Mouse (Mus musculus) hindbrain, embryonic 12.5 days (tissue): Measurements from ENCODE around the gene Fndc9. TPM values are rescaled to one million over a fixed set of nuclear protein-coding genes. Genes with fewer than 3 reads are reported as not detected.
A peak's percentile ranks its signal among the peaks of the same experiment; 100 is the strongest.

Source experiments
- ATAC-seq: fragments of 200-750 bp; cut with Nextera tagmentation; 2 replicates; pipeline ENCODE4 v1.8.0; 2017; ENCODE audit warnings: moderate TSS enrichment; ENCODE audit not compliant: low FRiP score
- H3K27ac ChIP-seq: fragments of 300-500 bp; sonication (generic); 2 replicates; pipeline ENCODE4 v1.5.1; 2016; ENCODE audit warnings: mild to moderate bottlenecking
- H3K27me3 ChIP-seq: fragments of 300-500 bp; sonication (generic); 2 replicates; pipeline ENCODE4 v1.6.1; 2016; ENCODE audit warnings: mild to moderate bottlenecking
- H3K36me3 ChIP-seq: fragments of 300-500 bp; sonication (generic); 2 replicates; pipeline ENCODE4 v1.6.1; 2016; ENCODE audit warnings: mild to moderate bottlenecking
- H3K4me1 ChIP-seq: fragments of 300-500 bp; sonication (generic); 2 replicates; pipeline ENCODE4 v1.6.1; 2016
- H3K4me2 ChIP-seq: fragments of 300-500 bp; sonication (generic); replicated peaks from 2 replicates; pipeline ENCODE4 v1.6.1; 2016; ENCODE audit warnings: mild to moderate bottlenecking
- H3K4me3 ChIP-seq: fragments of 300-500 bp; sonication (generic); 2 replicates; pipeline ENCODE4 v1.5.1; 2016; ENCODE audit warnings: mild to moderate bottlenecking
- H3K9ac ChIP-seq: fragments of 300-500 bp; sonication (generic); 2 replicates; pipeline ENCODE4 v1.6.1; 2016; ENCODE audit warnings: mild to moderate bottlenecking, moderate library complexity
- H3K9me3 ChIP-seq: fragments of 300-500 bp; sonication (generic); replicated peaks from 2 replicates; pipeline ENCODE4 v1.6.1; 2016; ENCODE audit warnings: mild to moderate bottlenecking
- WGBS: fragments of 180-500 bp; shearing (Covaris S2); methylation state at CpG from one replicate; pipeline ENCODE4 v1.1.7; 2016; 5-methylcytosine and 5-hydroxymethylcytosine counted together
- polyA plus RNA-seq: library from polyadenylated mRNA; unstranded; fragments of >200 nt; fragmentation: Nextera tagmentation; extraction: Ambion mirVana; gene quantifications from 2 replicates; pipeline ENCODE4 v1.2.1, GENCODE M21; 2016

Fndc9 gene
- polyA plus RNA-seq, 1 experiment from 2014 or later: 1.1 TPM

DNA sequence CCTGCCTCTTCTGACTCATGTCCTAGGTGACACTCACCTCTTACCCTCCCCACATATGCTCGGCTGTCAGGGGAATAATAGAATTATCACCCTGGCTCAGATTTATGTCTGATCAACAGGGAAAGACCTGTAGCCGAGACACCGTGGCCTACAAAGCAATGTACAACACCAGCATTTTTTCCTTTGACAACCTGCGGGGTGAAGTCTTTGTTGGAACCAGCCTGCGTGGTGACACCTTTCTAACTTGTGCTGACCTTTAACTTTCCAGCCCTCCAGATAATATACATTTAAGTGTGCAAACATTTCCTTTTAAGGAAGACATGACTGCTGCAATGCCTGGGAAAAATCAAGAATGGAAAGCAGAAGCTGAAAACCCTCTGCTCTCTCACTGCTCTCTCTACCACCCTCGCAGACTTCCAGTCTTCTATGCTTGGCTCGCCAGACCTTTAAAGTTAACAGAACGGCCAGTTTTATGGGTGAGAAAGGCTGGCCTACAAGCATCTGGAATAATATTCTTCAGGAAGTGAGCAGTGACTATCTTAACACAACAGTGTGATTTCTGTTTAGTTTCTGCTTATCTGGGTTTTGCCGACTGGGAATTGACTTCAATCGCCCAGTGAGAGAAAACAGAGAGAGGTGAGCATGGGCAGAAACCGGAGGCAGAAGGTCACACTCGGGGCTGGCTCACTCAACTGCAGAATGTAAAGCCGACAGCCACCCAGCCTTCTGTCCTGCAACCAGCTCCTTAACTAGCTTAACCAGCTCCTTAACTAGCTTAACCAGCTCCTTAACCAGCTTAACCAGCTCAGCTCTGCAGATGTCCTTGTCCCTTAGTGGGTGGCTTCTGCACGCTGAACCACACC, 20.7 kb upstream of the Fndc9 start:
- Histone ChIP-seq H3K4me2 (no peak overlapping the region), H3K27ac (peak overlapping the region; percentile 1), H3K36me3 (peaks cover 5% of the 10 kb centered on the region), H3K9ac (no peak overlapping the region), H3K4me1 (peaks cover 32% of the 10 kb centered on the region), H3K27me3 (no peaks in the 10 kb centered on the region), H3K4me3 (no peak overlapping the region), H3K9me3 (no peaks in the 10 kb centered on the region)
- ATAC-seq: no peak
- WGBS: 60% methylated on average over 14 of the region's 14 CpGs

DNA sequence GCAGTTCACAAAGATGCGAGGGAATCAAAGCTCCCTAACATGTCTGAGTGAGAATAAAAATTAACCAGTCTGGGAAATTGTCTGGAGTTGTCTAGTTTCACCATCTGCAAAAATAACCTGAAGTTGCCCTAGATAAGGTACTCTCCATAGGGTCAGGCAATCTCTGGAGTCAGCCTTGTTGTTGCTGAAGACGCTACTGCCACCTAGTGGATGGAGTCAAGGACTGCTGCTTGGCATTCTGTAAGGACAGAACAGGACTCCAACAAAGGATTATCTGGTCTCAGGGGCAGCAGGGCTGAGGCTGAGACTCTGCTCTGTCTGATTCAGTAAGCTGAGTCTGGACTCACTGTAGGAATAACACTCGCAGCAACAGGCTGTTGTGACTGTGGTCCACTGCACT, 20.0 kb upstream of the Fndc9 start:
- WGBS: 26% methylated on average over 3 of the region's 3 CpGs
- H3K9ac ChIP-seq: no peak overlapping the region

DNA sequence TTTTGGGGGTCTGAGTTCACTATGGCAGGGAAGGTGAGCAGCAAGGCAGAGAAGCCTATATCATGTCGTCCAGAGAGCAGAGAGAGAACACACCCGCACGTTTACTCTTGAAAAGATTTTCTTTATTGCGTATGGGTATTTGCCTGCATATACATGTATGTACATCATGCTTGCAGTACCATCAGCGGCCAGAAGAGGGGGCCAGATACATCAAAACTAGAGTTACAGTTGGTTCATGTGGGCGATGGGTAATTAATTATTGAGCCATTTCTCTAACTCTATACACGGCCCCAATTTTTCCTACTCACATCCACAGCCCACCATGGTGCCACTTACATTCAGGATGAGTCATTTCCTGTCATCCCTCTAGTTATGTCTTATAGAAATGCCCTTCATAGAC, 18.7 kb upstream of the Fndc9 start:
- H3K9me3 ChIP-seq: no peaks in the 10 kb centered on the region
- peaks cover 39% of the 10 kb centered on the region for H3K4me1 ChIP-seq
- 79% methylated on average over 7 of the region's 7 CpGs for WGBS
- no peak overlapping the region for H3K4me2 ChIP-seq
- no peak overlapping the region for H3K9ac ChIP-seq
- peaks cover 19% of the 10 kb centered on the region for H3K36me3 ChIP-seq
- no peaks in the 10 kb centered on the region for H3K27me3 ChIP-seq
- no peak overlapping the region for H3K27ac ChIP-seq
- ATAC-seq: no peak
- H3K4me3 ChIP-seq: no peak overlapping the region

More for the DNA sequence above, 20.0 kb upstream of the Fndc9 start:
- peaks cover 7% of the 10 kb centered on the region for H3K36me3 ChIP-seq
- peaks cover 38% of the 10 kb centered on the region for H3K4me1 ChIP-seq
- no peaks in the 10 kb centered on the region for H3K27me3 ChIP-seq
- H3K4me3 ChIP-seq: no peak overlapping the region
- 0 out of 2 replicates have a peak overlapping the region, but pooled peaks have one; percentile 3 for H3K27ac ChIP-seq
- peak; percentile 74 for ATAC-seq
- no peak overlapping the region for H3K4me2 ChIP-seq
- no peaks in the 10 kb centered on the region for H3K9me3 ChIP-seq

DNA sequence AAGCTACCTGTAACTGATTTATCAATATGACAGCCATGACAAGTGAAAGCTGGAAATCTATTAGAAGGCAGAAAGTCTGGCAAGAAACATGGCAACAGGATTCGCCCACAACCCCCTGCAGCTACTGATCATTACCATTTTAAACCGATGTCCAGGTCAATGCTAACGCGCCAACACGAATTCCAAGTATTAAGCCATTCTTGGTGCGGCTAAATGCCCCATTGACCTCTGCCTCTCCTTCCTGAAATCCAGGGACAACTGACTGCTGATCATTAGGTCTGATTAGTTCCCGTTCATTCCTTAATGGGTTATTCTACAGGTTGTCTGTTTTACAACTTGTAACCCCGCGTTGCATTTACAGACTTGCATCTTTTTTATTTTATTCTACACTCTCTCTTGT, 17.6 kb upstream of the Fndc9 start:
- Histone ChIP-seq H3K4me1 (peaks cover 38% of the 10 kb centered on the region), H3K9ac (no peak overlapping the region), H3K9me3 (no peaks in the 10 kb centered on the region), H3K36me3 (peaks cover 24% of the 10 kb centered on the region), H3K27me3 (no peaks in the 10 kb centered on the region), H3K4me3 (no peak overlapping the region), H3K4me2 (no peak overlapping the region), H3K27ac (peak overlapping the region; percentile 89)
- no peak for ATAC-seq
- 80% methylated on average over 9 of the region's 9 CpGs for WGBS

DNA sequence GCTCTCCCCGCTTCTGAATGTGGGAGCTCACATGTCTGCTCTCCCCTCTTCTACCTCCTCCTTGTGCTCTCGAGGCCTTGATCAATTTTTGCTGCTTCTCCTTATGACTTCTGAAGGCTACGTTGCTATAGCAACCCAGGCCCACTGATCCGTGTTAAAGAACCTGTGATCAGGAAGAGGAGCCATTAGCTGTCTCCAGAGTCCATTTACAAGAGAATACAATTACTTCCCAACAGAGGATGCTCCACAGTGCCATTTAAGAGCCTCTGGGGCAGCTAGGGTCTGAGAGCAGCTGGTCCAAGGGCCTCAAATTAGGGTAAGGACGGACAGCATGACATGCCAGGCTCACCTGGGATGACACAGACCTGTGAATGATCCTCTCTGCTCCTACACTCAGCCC, 16.7 kb upstream of the Fndc9 start:
- H3K4me2 ChIP-seq: no peak overlapping the region
- no peak overlapping the region for H3K9ac ChIP-seq
- H3K4me3 ChIP-seq: no peak overlapping the region
- 23% methylated on average over 5 of the region's 5 CpGs for WGBS
- peaks cover 29% of the 10 kb centered on the region for H3K36me3 ChIP-seq
- H3K4me1 ChIP-seq: peaks cover 38% of the 10 kb centered on the region
- no peaks in the 10 kb centered on the region for H3K9me3 ChIP-seq
- H3K27ac ChIP-seq: peak overlapping the region; percentile 89
- ATAC-seq: peak; percentile 75
- H3K27me3 ChIP-seq: no peaks in the 10 kb centered on the region

DNA sequence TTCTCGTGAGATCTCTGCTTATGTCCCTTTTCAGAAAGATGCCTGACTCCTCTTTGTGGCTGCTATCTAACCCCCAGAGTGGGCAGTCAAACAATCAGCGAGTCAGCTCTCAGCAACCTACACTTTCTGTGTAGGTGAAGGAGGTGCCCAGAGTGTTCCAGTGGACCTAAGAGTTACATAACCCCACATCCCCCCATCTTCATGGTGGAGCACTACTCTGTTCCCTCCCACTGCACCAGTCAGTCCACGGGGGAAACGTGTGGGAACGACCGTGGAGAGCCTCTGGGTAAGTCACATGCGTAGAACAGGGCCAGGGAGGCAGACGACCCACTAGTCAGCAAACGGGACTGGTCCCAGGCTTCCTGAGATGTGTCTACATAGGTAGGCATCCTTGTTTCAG, 16.0 kb upstream of the Fndc9 start:
- peaks cover 38% of the 10 kb centered on the region for H3K4me1 ChIP-seq
- no peaks in the 10 kb centered on the region for H3K27me3 ChIP-seq
- peaks cover 36% of the 10 kb centered on the region for H3K36me3 ChIP-seq
- 72% methylated on average over 9 of the region's 9 CpGs for WGBS
- H3K9me3 ChIP-seq: no peaks in the 10 kb centered on the region
- H3K4me3 ChIP-seq: no peak overlapping the region
- ATAC-seq: no peak
- no peak overlapping the region for H3K9ac ChIP-seq
- H3K4me2 ChIP-seq: no peak overlapping the region
- H3K27ac ChIP-seq: peak overlapping the region; percentile 89

DNA sequence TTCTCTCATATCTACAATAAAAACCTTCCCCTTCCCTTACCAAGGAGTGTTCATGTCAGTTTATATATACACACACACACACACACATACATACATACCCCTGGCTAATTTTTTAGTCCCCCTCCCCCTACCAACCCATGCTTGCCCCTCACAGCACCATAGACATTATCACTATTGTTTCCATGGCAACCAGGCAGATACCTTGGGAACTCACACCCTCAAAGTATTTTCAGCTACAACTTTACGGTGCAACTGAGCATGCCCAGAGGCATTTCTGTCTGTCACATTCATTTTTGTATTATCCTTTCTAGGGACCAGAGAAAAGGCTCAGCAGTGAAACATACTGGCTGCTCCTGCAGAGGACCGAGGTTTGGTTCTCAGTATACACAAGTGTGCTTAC, 15.1 kb upstream of the Fndc9 start:
- Histone ChIP-seq H3K9ac (no peak overlapping the region), H3K36me3 (peaks cover 36% of the 10 kb centered on the region)

DNA sequence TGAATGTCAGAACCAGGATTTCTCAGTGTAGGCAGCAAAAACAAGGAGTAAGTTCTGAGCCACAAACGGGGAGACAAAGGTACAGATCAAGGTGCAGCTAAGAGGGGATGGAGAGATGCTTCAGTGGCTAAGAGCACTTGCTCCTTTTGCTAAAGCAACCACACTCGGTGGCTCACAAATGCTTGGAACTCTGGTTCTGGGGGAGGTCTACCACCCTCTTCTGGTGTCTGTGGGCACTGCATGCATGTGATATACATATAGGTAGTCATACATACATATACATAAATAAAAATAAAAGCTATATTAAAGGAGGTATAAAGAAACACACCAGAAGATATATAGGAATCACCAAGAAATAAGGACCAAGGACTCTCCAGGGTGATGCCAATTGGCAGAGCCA, 11.8 kb upstream of the Fndc9 start:
- Histone ChIP-seq H3K27ac (no peak overlapping the region), H3K4me1 (peaks cover 22% of the 10 kb centered on the region), H3K4me2 (no peak overlapping the region), H3K36me3 (peaks cover 36% of the 10 kb centered on the region), H3K27me3 (no peaks in the 10 kb centered on the region), H3K4me3 (no peak overlapping the region), H3K9ac (no peak overlapping the region), H3K9me3 (no peaks in the 10 kb centered on the region)
- ATAC-seq: no peak
- WGBS: 67% methylated on average over 2 of the region's 2 CpGs

More for the DNA sequence above, 15.1 kb upstream of the Fndc9 start:
- 84% methylated on average over 2 of the region's 2 CpGs for WGBS
- Histone ChIP-seq H3K4me1 (peaks cover 34% of the 10 kb centered on the region), H3K9me3 (no peaks in the 10 kb centered on the region), H3K27me3 (no peaks in the 10 kb centered on the region), H3K4me3 (no peak overlapping the region), H3K27ac (0 out of 2 replicates have a peak overlapping the region, but pooled peaks have one; percentile 7), H3K4me2 (no peak overlapping the region)
- ATAC-seq: no peak

DNA sequence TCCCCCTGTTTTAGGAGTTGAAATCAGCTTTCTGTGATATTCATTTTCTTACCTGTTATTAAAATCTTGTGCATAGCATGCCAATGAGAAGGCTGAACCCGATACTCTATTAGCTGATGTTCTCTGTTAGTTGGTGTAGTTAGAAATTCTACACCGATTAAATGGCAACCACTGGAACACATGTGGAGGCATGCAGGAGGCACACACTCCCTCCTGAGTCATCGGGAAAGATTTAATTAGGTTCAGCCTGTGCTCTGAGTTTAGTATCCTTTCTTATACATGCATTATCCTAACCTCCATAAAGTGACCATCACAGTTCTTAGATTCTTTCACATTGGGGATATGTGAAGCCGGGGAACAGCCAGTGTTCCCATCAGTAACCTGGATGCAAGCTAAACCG, 10.0 kb upstream of the Fndc9 start:
- H3K4me3 ChIP-seq: no peak overlapping the region
- no peak overlapping the region for H3K9ac ChIP-seq
- WGBS: 83% methylated on average over 5 of the region's 5 CpGs
- no peak overlapping the region for H3K27ac ChIP-seq
- H3K36me3 ChIP-seq: peaks cover 42% of the 10 kb centered on the region
- peaks cover 6% of the 10 kb centered on the region; the same call in 1 of the 2 replicates for H3K4me1 ChIP-seq
- H3K27me3 ChIP-seq: no peaks in the 10 kb centered on the region
- ATAC-seq: no peak
- no peaks in the 10 kb centered on the region for H3K9me3 ChIP-seq
- no peak overlapping the region for H3K4me2 ChIP-seq

DNA sequence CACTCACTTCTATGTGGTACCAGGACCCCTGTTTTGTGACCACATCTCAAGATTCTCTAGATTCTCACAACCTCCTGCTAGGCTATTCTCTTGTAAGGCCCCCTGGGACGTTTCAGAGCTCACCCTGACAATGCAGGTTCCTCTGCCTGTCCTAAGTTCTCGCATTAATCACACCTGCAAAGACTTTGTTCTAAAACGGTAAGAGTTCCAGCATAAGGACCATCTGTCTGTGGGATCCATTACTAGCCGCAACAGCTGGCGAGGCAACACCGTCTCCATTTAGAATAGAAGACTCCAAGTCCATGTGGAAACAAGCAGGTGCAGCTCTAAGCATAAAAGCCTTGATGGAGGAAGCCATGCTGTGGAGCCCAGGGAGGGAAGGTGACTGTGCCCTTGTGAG, 5.1 kb upstream of the Fndc9 start:
- peaks cover 20% of the 10 kb centered on the region; the same call in 1 of the 2 replicates for H3K36me3 ChIP-seq
- H3K27ac ChIP-seq: no peak overlapping the region
- H3K4me3 ChIP-seq: no peak overlapping the region
- H3K27me3 ChIP-seq: no peaks in the 10 kb centered on the region
- peaks cover 8% of the 10 kb centered on the region for H3K4me1 ChIP-seq
- no peak overlapping the region for H3K9ac ChIP-seq
- no peaks in the 10 kb centered on the region for H3K9me3 ChIP-seq
- no peak overlapping the region for H3K4me2 ChIP-seq
- ATAC-seq: no peak
- WGBS: 58% methylated on average over 6 of the region's 6 CpGs

DNA sequence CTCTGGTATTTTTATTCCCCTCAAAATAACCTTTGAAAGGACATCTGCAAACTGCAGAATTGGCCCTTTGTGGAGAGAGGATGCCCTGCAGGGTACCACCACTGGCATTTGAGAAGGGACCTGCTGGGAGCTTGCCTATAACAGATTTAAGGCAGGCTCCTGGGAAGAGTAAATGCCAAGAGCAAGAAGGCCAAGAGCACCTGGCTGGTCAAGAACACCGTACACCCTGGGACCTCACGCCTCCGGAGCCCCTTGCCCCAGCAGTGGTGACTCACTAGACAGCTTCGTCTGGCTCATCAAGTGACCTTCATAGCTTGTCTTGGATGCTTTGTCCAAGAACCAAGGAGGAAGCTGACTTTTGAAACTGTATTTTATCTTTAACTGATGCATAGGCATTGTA, 2.5 kb upstream of the Fndc9 start:
- Histone ChIP-seq H3K4me3 (no peak overlapping the region), H3K9me3 (no peaks in the 10 kb centered on the region), H3K4me1 (peaks cover 15% of the 10 kb centered on the region), H3K4me2 (no peak overlapping the region), H3K27me3 (no peaks in the 10 kb centered on the region), H3K9ac (no peak overlapping the region), H3K27ac (no peak overlapping the region), H3K36me3 (peaks cover 26% of the 10 kb centered on the region)
- 89% methylated on average over 4 of the region's 4 CpGs for WGBS
- no peak for ATAC-seq

DNA sequence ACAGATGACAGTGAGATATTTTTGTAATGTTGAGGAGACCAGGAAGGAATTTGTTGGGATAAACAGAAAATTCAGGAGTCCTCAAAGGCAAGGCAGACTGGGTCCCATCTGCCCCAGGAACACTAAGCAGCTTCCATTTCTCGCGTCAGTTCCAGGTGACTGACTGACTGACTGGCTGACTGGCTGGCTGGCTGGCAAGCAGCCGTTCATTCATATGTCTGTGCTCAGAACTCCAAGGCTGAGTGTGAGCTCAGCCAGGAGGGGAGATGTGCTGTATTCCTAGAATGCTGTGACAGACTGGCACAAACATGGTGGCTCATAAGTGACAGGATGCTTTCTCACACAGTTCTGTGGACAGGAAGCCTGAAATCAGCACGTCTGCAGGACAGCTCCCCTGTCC, 1.4 kb upstream of the Fndc9 start:
- 87% methylated on average over 4 of the region's 4 CpGs for WGBS
- Histone ChIP-seq H3K4me3 (no peak overlapping the region), H3K27ac (peak overlapping the region; percentile 40; the same call in 1 of the 2 replicates), H3K36me3 (peaks cover 34% of the 10 kb centered on the region), H3K4me1 (peaks cover 15% of the 10 kb centered on the region), H3K27me3 (no peaks in the 10 kb centered on the region), H3K4me2 (no peak overlapping the region), H3K9ac (no peak overlapping the region), H3K9me3 (no peaks in the 10 kb centered on the region)
- ATAC-seq: no peak

DNA sequence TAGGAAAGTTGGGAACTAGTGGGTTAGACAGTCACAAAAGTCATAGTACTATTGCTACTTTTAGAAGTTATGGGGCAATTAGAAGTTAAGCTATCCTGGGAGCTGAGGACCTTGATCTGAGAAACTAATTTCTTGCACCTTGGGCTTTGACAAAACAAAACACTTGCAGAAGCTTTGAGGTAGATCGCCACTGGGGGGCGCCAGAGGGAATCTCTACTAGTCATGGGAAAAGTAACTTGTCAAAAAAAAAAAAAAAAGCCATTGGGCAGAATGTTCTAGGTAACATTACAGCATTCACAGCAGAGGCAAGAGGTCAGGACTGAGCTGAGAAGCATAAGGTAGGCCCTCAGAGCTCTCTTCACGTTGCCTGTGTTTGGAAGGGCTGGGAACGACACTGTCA, 1.6 kb downstream of the Fndc9 start:
- Histone ChIP-seq H3K27me3 (no peaks in the 10 kb centered on the region), H3K27ac (no peak overlapping the region), H3K4me2 (no peak overlapping the region), H3K9ac (no peak overlapping the region), H3K4me1 (peaks cover 15% of the 10 kb centered on the region), H3K36me3 (peaks cover 47% of the 10 kb centered on the region), H3K9me3 (no peaks in the 10 kb centered on the region), H3K4me3 (no peak overlapping the region)
- 44% methylated on average over 4 of the region's 4 CpGs for WGBS
- ATAC-seq: no peak
